Mouse (Mus musculus): Measurements from ENCODE around the gene Gm20388.

DNA sequence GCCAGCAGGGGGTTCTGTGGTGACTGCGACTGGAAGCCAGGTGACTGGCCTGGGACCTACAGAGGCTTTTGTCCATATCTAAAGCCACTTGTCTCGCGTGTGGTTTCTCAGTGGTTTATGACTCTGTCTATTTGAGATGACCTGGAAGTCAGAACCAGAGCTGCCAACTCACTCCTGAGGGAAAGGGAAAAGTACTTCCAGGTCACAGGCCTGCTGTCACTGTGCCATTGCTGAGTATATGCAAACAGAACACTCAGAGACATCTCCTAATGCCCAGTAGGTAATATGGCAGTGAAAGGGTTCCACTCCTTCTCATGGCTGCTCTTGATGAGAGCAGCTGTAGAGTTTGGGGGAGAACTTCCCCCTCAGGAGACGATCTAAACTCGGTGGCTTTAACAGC is 2088.6 kb downstream of the Gm20388 start:
- TF ChIP-seq TAL1 (IDR thresholded peaks at IDR 0.05; ENCODE audit: low read length) = no peak
- TF ChIP-seq GATA1 (IDR thresholded peaks at IDR 0.05; ENCODE audit: low read length) = no peak

Measured in erythroblast, embryonic 14.5 days (primary cell).